Mouse (Mus musculus): ENCODE measurements around the gene Chn1. TPM values are rescaled to one million over a fixed set of nuclear protein-coding genes. Genes with fewer than 3 reads are reported as not detected.

Chn1 gene
- polyA plus RNA-seq, 1 experiment from 2014 or later = 84.1 TPM

GRCm38 (mm10) chr2:73571901-73572300, 203.2 kb downstream of the Chn1 start:
- WGBS = 73% methylated on average over 6 of the region's 6 CpGs
- H3K9me3 ChIP-seq (replicated peaks; ENCODE audit: control insufficient read depth, low read length, poor library complexity, severe bottlenecking) = no peaks in the 10 kb centered on the region
- H3K4me2 ChIP-seq (ENCODE audit: low read length) = no peak overlapping the region
- 0 out of 2 replicates have a peak, but pooled peaks have one; percentile 17 for ATAC-seq
- no peak overlapping the region for H3K27ac ChIP-seq (ENCODE audit: low read length)
- no peaks in the 10 kb centered on the region for H3K36me3 ChIP-seq (ENCODE audit: control insufficient read depth, insufficient read depth, low read length)
- no peaks in the 10 kb centered on the region for H3K27me3 ChIP-seq (ENCODE audit: control insufficient read depth, insufficient read depth, low read depth, low read length)
- peaks cover 5% of the 10 kb centered on the region; the same call in 1 of the 2 replicates for H3K4me1 ChIP-seq (ENCODE audit: control insufficient read depth, insufficient read depth, low read length)
- no peak overlapping the region for H3K4me3 ChIP-seq (ENCODE audit: low read depth, low read length)
- H3K9ac ChIP-seq (ENCODE audit: low read depth, low read length) = no peak overlapping the region

- Histone ChIP-seq H3K27me3 (ENCODE audit: control insufficient read depth, insufficient read depth, low read depth, low read length) (no peaks in the 10 kb centered on the region), H3K4me3 (ENCODE audit: low read depth, low read length) (no peak overlapping the region), H3K4me2 (ENCODE audit: low read length) (no peak overlapping the region), H3K9ac (ENCODE audit: low read depth, low read length) (no peak overlapping the region), H3K27ac (ENCODE audit: low read length) (no peak overlapping the region), H3K4me1 (ENCODE audit: control insufficient read depth, insufficient read depth, low read length) (peaks cover 6% of the 10 kb centered on the region; the same call in 1 of the 2 replicates), H3K36me3 (ENCODE audit: control insufficient read depth, insufficient read depth, low read length) (no peaks in the 10 kb centered on the region), H3K9me3 (replicated peaks; ENCODE audit: control insufficient read depth, low read length, poor library complexity, severe bottlenecking) (no peaks in the 10 kb centered on the region)
- no peak for ATAC-seq
- whole genome bisulfite sequencing = 94% methylated on average over 9 of the region's 9 CpGs
Observed at GRCm38 (mm10) chr2:73571304-73571703, 203.8 kb downstream of the Chn1 start.

- peaks cover 7% of the 10 kb centered on the region for H3K4me1 ChIP-seq (ENCODE audit: control insufficient read depth, insufficient read depth, low read length)
- peak overlapping the region; percentile 12; the same call in 1 of the 2 replicates for H3K4me2 ChIP-seq (ENCODE audit: low read length)
- no peak overlapping the region for H3K4me3 ChIP-seq (ENCODE audit: low read depth, low read length)
- no peaks in the 10 kb centered on the region for H3K9me3 ChIP-seq (replicated peaks; ENCODE audit: control insufficient read depth, low read length, poor library complexity, severe bottlenecking)
- H3K27me3 ChIP-seq (ENCODE audit: control insufficient read depth, insufficient read depth, low read depth, low read length) = no peaks in the 10 kb centered on the region
- WGBS = 18% methylated on average over 8 of the region's 8 CpGs
- no peaks in the 10 kb centered on the region for H3K36me3 ChIP-seq (ENCODE audit: control insufficient read depth, insufficient read depth, low read length)
- ATAC-seq = peak; percentile 63
- no peak overlapping the region for H3K9ac ChIP-seq (ENCODE audit: low read depth, low read length)
- H3K27ac ChIP-seq (ENCODE audit: low read length) = no peak overlapping the region
Observed at GRCm38 (mm10) chr2:73566989-73567605, 208.0 kb downstream of the Chn1 start.

- no peak overlapping the region for H3K4me2 ChIP-seq (ENCODE audit: low read length)
- H3K4me3 ChIP-seq (ENCODE audit: low read depth, low read length) = no peak overlapping the region
- H3K36me3 ChIP-seq (ENCODE audit: control insufficient read depth, insufficient read depth, low read length) = no peaks in the 10 kb centered on the region
- no peaks in the 10 kb centered on the region for H3K27me3 ChIP-seq (ENCODE audit: control insufficient read depth, insufficient read depth, low read depth, low read length)
- H3K27ac ChIP-seq (ENCODE audit: low read length) = no peak overlapping the region
- H3K9ac ChIP-seq (ENCODE audit: low read depth, low read length) = no peak overlapping the region
- 4% methylated on average over 7 of the region's 7 CpGs for WGBS
- ATAC-seq = peak; percentile 54; the same call in 1 of the 2 replicates
- H3K4me1 ChIP-seq (ENCODE audit: control insufficient read depth, insufficient read depth, low read length) = peaks cover 11% of the 10 kb centered on the region; the same call in 1 of the 2 replicates
- H3K9me3 ChIP-seq (replicated peaks; ENCODE audit: control insufficient read depth, low read length, poor library complexity, severe bottlenecking) = no peaks in the 10 kb centered on the region
Observed at GRCm38 (mm10) chr2:73566162-73566561, 209.0 kb downstream of the Chn1 start.

GRCm38 (mm10) chr2:73563690-73564089, 211.5 kb downstream of the Chn1 start:
- no peak overlapping the region for H3K27ac ChIP-seq (ENCODE audit: low read length)
- 77% methylated on average over 7 of the region's 7 CpGs for WGBS
- H3K4me1 ChIP-seq (ENCODE audit: control insufficient read depth, insufficient read depth, low read length) = peaks cover 11% of the 10 kb centered on the region; the same call in 1 of the 2 replicates
- no peaks in the 10 kb centered on the region for H3K27me3 ChIP-seq (ENCODE audit: control insufficient read depth, insufficient read depth, low read depth, low read length)
- no peak overlapping the region for H3K9ac ChIP-seq (ENCODE audit: low read depth, low read length)
- no peak overlapping the region for H3K4me3 ChIP-seq (ENCODE audit: low read depth, low read length)
- H3K9me3 ChIP-seq (replicated peaks; ENCODE audit: control insufficient read depth, low read length, poor library complexity, severe bottlenecking) = no peaks in the 10 kb centered on the region
- no peak for ATAC-seq
- no peak overlapping the region for H3K4me2 ChIP-seq (ENCODE audit: low read length)
- no peaks in the 10 kb centered on the region for H3K36me3 ChIP-seq (ENCODE audit: control insufficient read depth, insufficient read depth, low read length)

GRCm38 (mm10) chr2:73562656-73563055, 212.5 kb downstream of the Chn1 start:
- no peak overlapping the region for H3K4me2 ChIP-seq (ENCODE audit: low read length)
- no peaks in the 10 kb centered on the region for H3K9me3 ChIP-seq (replicated peaks; ENCODE audit: control insufficient read depth, low read length, poor library complexity, severe bottlenecking)
- ATAC-seq = no peak
- no peak overlapping the region for H3K9ac ChIP-seq (ENCODE audit: low read depth, low read length)
- no peak overlapping the region for H3K27ac ChIP-seq (ENCODE audit: low read length)
- 95% methylated on average over 9 of the region's 9 CpGs for WGBS
- H3K4me3 ChIP-seq (ENCODE audit: low read depth, low read length) = no peak overlapping the region
- no peaks in the 10 kb centered on the region for H3K36me3 ChIP-seq (ENCODE audit: control insufficient read depth, insufficient read depth, low read length)
- H3K27me3 ChIP-seq (ENCODE audit: control insufficient read depth, insufficient read depth, low read depth, low read length) = no peaks in the 10 kb centered on the region
- H3K4me1 ChIP-seq (ENCODE audit: control insufficient read depth, insufficient read depth, low read length) = peaks cover 11% of the 10 kb centered on the region; the same call in 1 of the 2 replicates

GRCm38 (mm10) chr2:73561665-73562063, 213.5 kb downstream of the Chn1 start:
- Histone ChIP-seq H3K9ac (ENCODE audit: low read depth, low read length) (no peak overlapping the region; the same call in 1 of the 2 replicates), H3K36me3 (ENCODE audit: control insufficient read depth, insufficient read depth, low read length) (no peaks in the 10 kb centered on the region), H3K4me2 (ENCODE audit: low read length) (peak overlapping the region; percentile 69), H3K27ac (ENCODE audit: low read length) (no peak overlapping the region; the same call in 1 of the 2 replicates), H3K9me3 (replicated peaks; ENCODE audit: control insufficient read depth, low read length, poor library complexity, severe bottlenecking) (no peaks in the 10 kb centered on the region), H3K27me3 (ENCODE audit: control insufficient read depth, insufficient read depth, low read depth, low read length) (no peaks in the 10 kb centered on the region), H3K4me3 (ENCODE audit: low read depth, low read length) (peak overlapping the region; percentile 48), H3K4me1 (ENCODE audit: control insufficient read depth, insufficient read depth, low read length) (peaks cover 11% of the 10 kb centered on the region; the same call in 1 of the 2 replicates)
- 4% methylated on average over 8 of the region's 8 CpGs for WGBS
- peak; percentile 69 for ATAC-seq

GRCm38 (mm10) chr2:73560899-73561664, 214.1 kb downstream of the Chn1 start:
- H3K27me3 ChIP-seq (ENCODE audit: control insufficient read depth, insufficient read depth, low read depth, low read length) = no peaks in the 10 kb centered on the region
- peaks cover 7% of the 10 kb centered on the region; the same call in 1 of the 2 replicates for H3K4me1 ChIP-seq (ENCODE audit: control insufficient read depth, insufficient read depth, low read length)
- H3K4me2 ChIP-seq (ENCODE audit: low read length) = peak overlapping the region; percentile 69
- H3K36me3 ChIP-seq (ENCODE audit: control insufficient read depth, insufficient read depth, low read length) = no peaks in the 10 kb centered on the region
- peak; percentile 64 for ATAC-seq
- H3K9me3 ChIP-seq (replicated peaks; ENCODE audit: control insufficient read depth, low read length, poor library complexity, severe bottlenecking) = no peaks in the 10 kb centered on the region
- peak overlapping the region; percentile 29; the same call in 1 of the 2 replicates for H3K27ac ChIP-seq (ENCODE audit: low read length)
- WGBS = 2% methylated on average over 21 of the region's 23 CpGs
- peak overlapping the region; percentile 65 for H3K9ac ChIP-seq (ENCODE audit: low read depth, low read length)
- H3K4me3 ChIP-seq (ENCODE audit: low read depth, low read length) = peak overlapping the region; percentile 48

Measured in midbrain, embryonic 16.5 days (tissue).